ENCODE assay signal across 7 mouse cellular contexts in the genomic region with DNA sequence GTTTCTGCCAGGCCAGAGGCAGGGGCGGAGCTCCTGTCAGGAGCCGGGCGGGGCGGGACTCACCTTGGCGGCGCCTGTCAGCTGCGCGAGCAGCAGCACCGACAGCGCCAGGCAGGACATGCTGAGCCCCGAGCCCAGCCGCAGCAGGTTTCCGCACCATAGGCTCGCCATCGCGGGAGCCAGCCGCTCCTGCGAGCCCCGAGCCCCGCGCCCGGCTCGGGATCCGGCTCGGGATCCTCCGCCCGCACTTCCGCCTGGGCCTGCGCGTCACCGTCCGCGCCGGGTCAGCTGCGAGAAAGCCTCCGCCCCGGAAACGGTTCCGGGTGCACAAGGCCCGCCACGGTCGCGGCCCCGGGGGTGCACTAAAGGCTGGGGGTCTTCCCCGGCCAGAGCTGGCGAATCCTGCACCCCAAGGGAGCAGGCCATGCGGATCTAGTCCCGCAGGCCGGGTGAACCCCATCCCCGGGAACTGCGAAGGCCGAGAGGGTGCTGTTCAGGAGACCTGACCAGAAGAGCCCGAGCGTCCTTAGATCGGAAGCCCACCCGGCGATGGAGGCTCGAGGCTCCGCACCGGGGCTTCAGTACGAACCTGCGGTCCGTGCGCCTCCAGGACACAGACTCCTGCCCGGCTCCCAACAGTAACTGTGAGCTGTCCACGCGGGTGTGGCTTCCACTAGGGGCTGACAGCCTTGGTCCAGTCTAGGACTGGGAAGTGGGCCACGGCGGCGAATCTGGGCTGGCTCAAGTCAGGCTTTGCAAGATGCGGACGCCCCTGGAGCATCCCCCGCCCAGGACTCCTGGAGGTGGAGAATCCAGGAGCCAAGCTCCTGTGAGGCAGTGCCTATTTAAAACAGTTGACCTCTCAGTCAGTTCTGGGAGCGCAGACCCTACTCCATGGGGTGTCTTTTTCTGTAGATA. TPM values are rescaled to one million over a fixed set of nuclear protein-coding genes. Genes with fewer than 3 reads are reported as not detected.
DNase-seq lines count a peak whose midpoint lies in the region; ATAC-seq and TF ChIP-seq lines count a peak whose summit lies in the region.

A gene (minus strand): TSS at position 868 of the 918 bp plus-strand sequence.

- under 1% methylated on average over 74 of the region's 74 CpGs for WGBS in embryonic facial prominence, embryonic 10.5 days
- under 1% methylated on average over 74 of the region's 74 CpGs for WGBS in limb, embryonic 11.5 days
- WGBS in midbrain, embryonic 13.5 days, result under 1% methylated on average over 74 of the region's 74 CpGs
- under 1% methylated on average over 74 of the region's 74 CpGs for WGBS in small intestine, adult 2 months

- peak; percentile 63 for TF ChIP-seq POLR2A in small intestine, adult 2 months (IDR thresholded peaks at IDR 0.05; ENCODE audit: low read depth, low read length)

- peak within 1 kb of the TSS; percentile 96 for H3K4me2 ChIP-seq in limb, embryonic 11.5 days (ENCODE audit: low read depth, severe bottlenecking)
- peak within 1 kb of the TSS; percentile 93 for H3K4me2 ChIP-seq in midbrain, embryonic 13.5 days (replicated peaks)

- peak within 1 kb of the TSS; percentile 88 for H3K9ac ChIP-seq in limb, embryonic 11.5 days (ENCODE audit: low read length)
- peak within 1 kb of the TSS; percentile 97 for H3K9ac ChIP-seq in midbrain, embryonic 13.5 days (replicated peaks)

- H3K27me3 ChIP-seq in embryonic facial prominence, embryonic 10.5 days (replicated peaks; ENCODE audit: low read depth, poor library complexity, severe bottlenecking), result no peaks in the 10 kb centered on the region
- H3K27me3 ChIP-seq in limb, embryonic 11.5 days (ENCODE audit: control insufficient read depth, insufficient read depth, low read length), result no peaks in the 10 kb centered on the region
- H3K27me3 ChIP-seq in midbrain, embryonic 13.5 days, result no peaks in the 10 kb centered on the region
- no peaks in the 10 kb centered on the region for H3K27me3 ChIP-seq in small intestine, adult 2 months (ENCODE audit: control insufficient read depth, insufficient read depth, low read length)

- no peaks in the 10 kb centered on the region for H3K9me3 ChIP-seq in embryonic facial prominence, embryonic 10.5 days
- no peaks in the 10 kb centered on the region for H3K9me3 ChIP-seq in limb, embryonic 11.5 days (ENCODE audit: control insufficient read depth, low read length)
- H3K9me3 ChIP-seq in midbrain, embryonic 13.5 days, result no peaks in the 10 kb centered on the region

- DNase-seq in adrenal gland, postnatal 14 days, result peak; percentile 91
- peak; percentile 84 for DNase-seq in embryonic facial prominence, embryonic 10.5 days (ENCODE audit: low spot score)
- peak; percentile 76 for DNase-seq in kidney, adult 11 months
- peak; percentile 81 for DNase-seq in limb, embryonic 11.5 days (ENCODE audit: low spot score)

- H3K4me1 ChIP-seq in embryonic facial prominence, embryonic 10.5 days, result peaks cover 20% of the 10 kb centered on the region
- 0 out of 2 replicates have a peak, but pooled peaks cover 3% of the 10 kb centered on the region for H3K4me1 ChIP-seq in limb, embryonic 11.5 days (ENCODE audit: control insufficient read depth, insufficient read depth, low read length)
- peaks cover 25% of the 10 kb centered on the region for H3K4me1 ChIP-seq in midbrain, embryonic 13.5 days (replicated peaks)
- peaks cover 3% of the 10 kb centered on the region; the same call in 1 of the 2 replicates for H3K4me1 ChIP-seq in small intestine, adult 2 months (ENCODE audit: control insufficient read depth, insufficient read depth, insufficient read length, low read length)

- peak within 1 kb of the TSS; percentile 93 for H3K4me3 ChIP-seq in embryonic facial prominence, embryonic 10.5 days
- H3K4me3 ChIP-seq in limb, embryonic 11.5 days (ENCODE audit: low read depth, low read length), result peak within 1 kb of the TSS; percentile 84
- peak within 1 kb of the TSS; percentile 91 for H3K4me3 ChIP-seq in midbrain, embryonic 13.5 days (replicated peaks)
- peak within 1 kb of the TSS; percentile 98 for H3K4me3 ChIP-seq in small intestine, adult 2 months (ENCODE audit: low read depth, low read length)

- H3K27ac ChIP-seq in embryonic facial prominence, embryonic 10.5 days (replicated peaks), result peak within 1 kb of the TSS; percentile 89
- peak within 1 kb of the TSS; percentile 26; the same call in 1 of the 2 replicates for H3K27ac ChIP-seq in limb, embryonic 11.5 days (replicated peaks; ENCODE audit: low read depth, low read length)
- H3K27ac ChIP-seq in midbrain, embryonic 13.5 days, result peak within 1 kb of the TSS; percentile 87
- peak within 1 kb of the TSS; percentile 86 for H3K27ac ChIP-seq in small intestine, adult 2 months (ENCODE audit: insufficient read depth, low read depth, low read length)

- TF ChIP-seq CTCF in small intestine, adult 2 months (IDR thresholded peaks at IDR 0.05; ENCODE audit: extremely low read depth, insufficient read length, insufficient replicate concordance, low read depth, low read length), result no peak

- no peaks in the 10 kb centered on the region for H3K36me3 ChIP-seq in embryonic facial prominence, embryonic 10.5 days (replicated peaks)
- no peaks in the 10 kb centered on the region for H3K36me3 ChIP-seq in limb, embryonic 11.5 days (ENCODE audit: control insufficient read depth, insufficient read depth, low read length)
- peaks cover 5% of the 10 kb centered on the region for H3K36me3 ChIP-seq in midbrain, embryonic 13.5 days
- H3K36me3 ChIP-seq in small intestine, adult 2 months (ENCODE audit: control insufficient read depth, insufficient read depth, low read length), result peaks cover 7% of the 10 kb centered on the region; the same call in 1 of the 2 replicates

- peak; percentile 90 for ATAC-seq in granulocyte monocyte progenitor cell, adult 5-6 weeks (replicated peaks; ENCODE audit: poor library complexity, severe bottlenecking)
- ATAC-seq in limb, embryonic 11.5 days (ENCODE audit: insufficient number of reproducible peaks, low FRiP score, low TSS enrichment, low read depth), result peak; percentile 85
- ATAC-seq in midbrain, embryonic 13.5 days, result peak; percentile 95

RNA-seq across cellular contexts. Expression of the gene that starts here (rescaled TPM):
- 36.6 and 42.0 TPM in 2 replicates for total RNA-seq in adrenal gland, postnatal 14 days (2021)
- 26.2 and 27.5 TPM in 2 replicates for polyA plus RNA-seq in embryonic facial prominence, embryonic 10.5 days (2016; fragmentation: Nextera tagmentation; extraction: Ambion mirVana)
- total RNA-seq in granulocyte monocyte progenitor cell, adult 5-6 weeks (2014; fragmentation: Nextera tagmentation), result 29.3 and 33.6 TPM in 2 replicates
- total RNA-seq in granulocyte monocyte progenitor cell, adult 5-6 weeks (2017), result 20.3 and 28.0 TPM in 2 replicates
- polyA plus RNA-seq in limb, embryonic 11.5 days (2014; fragmentation: Nextera tagmentation; extraction: Ambion mirVana), result 21.4 and 23.9 TPM in 2 replicates
- 86.2 and 91.1 TPM in 2 replicates for polyA plus RNA-seq in midbrain, embryonic 13.5 days (2015; fragmentation: Nextera tagmentation; extraction: Ambion mirVana)
- 26.4 and 53.9 TPM in 2 replicates for polyA plus RNA-seq in small intestine, adult 2 months (2012; rRNA removed)

Comparison
In these comparisons a context has a peak if more than half of its experiments do, and no peak if none do; other contexts are left out.
1. Peak in every context shown above with its lines: DNase-seq, ATAC-seq, H3K4me3 ChIP-seq and H3K27ac ChIP-seq.
2. H3K27ac ChIP-seq: peak in every context shown above with its lines; median percentile 89 in embryonic facial prominence, embryonic 10.5 days; 87 in midbrain, embryonic 13.5 days; 86 in small intestine, adult 2 months; 26 in limb, embryonic 11.5 days.